Mouse (Mus musculus) olfactory bulb, adult 2 months (tissue): Measurements from ENCODE around the gene Wdtc1.
A peak's percentile ranks its signal among the peaks of the same experiment; 100 is the strongest.

Source experiments
- CTCF ChIP-seq: fragments of 200-500 bp; IDR thresholded peaks from 2 replicates; pipeline ENCODE4 v1.5.1; 2012; ENCODE audit warnings: low read depth, mild to moderate bottlenecking, low read length, moderate library complexity; ENCODE audit not compliant: insufficient read depth
- POLR2A ChIP-seq: fragments of 200-500 bp; IDR thresholded peaks from 2 replicates; pipeline ENCODE4 v1.6.1; 2012; ENCODE audit warnings: mild to moderate bottlenecking, low read depth, low read length, moderate library complexity; ENCODE audit not compliant: insufficient read depth

DNA sequence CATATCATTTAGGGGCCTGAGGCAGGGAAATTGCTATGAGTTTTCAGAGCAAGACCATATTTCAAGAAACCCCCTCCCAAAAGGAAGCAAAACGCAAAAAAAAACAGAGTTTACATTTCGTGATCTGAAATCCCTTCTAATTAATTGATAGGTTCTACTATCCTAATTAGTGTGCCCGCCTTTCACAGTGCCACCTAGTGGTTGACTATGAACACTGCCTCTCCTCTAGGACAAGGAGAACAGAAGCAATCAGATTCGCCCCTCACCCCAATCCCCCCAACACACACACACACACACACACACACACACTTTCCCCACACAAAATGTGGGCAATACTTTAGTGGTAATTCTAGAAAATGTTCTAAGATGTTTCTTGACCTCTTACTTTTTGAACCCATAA, 9.2 kb downstream of the Wdtc1 start:
- TF ChIP-seq POLR2A (no peak), CTCF (peak; percentile 23; the same call in 1 of the 2 replicates)
